Mouse (Mus musculus) heart, adult 9 months (tissue): ENCODE measurements at regions not wholly inside any gene's neighbourhood (a gene's known extent, or its start where the extent isn't known, plus 50 kb on each side); places are given as distances from the start of the nearest gene placed in this dataset.

Experiments
- DNase-seq, 2 experiments: peaks; one replicate each; pipeline ENCODE4 v3.0.0; 2022; ENCODE audit warnings: low spot score in 2 of 2

GRCm38 (mm10) chr10:66909905-66910681 lies 185.8 kb upstream of the Jmjd1c start:
- DNase-seq: peak in 1 of 2 experiments; percentile 42

DNA sequence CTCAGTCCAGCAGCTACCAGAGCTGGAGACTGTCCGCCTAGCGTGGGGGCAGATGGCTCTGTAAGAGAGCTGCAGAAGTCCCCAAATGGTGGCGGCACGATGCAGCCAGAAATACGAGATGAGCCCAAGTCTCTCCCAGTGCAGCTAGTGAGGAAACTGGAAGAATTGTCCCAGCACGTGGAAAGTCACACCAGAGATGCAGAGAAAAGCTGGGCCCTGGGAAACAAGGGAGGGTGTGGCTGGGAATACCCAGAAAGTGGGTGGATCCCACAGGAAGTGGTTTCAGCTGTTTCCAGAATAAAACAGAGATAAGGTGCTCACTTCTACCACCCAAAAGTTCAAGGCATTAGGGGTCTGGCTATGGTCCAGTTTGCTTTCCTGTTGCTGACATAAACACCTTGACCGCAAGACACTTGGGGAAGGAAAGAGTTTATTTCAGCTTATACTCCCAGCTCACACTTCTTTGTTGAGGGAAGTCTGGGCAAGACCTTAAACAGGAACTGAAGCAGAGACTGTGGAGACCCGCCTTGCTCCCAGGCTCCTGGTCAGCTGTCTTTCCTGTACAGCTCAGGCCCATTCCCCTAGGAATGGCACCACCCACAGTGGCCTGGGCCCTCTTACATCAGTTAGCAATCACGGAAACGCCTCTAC lies 184.5 kb upstream of the Jmjd1c start:
- DNase-seq: peak; percentile 83 to 89

DNA sequence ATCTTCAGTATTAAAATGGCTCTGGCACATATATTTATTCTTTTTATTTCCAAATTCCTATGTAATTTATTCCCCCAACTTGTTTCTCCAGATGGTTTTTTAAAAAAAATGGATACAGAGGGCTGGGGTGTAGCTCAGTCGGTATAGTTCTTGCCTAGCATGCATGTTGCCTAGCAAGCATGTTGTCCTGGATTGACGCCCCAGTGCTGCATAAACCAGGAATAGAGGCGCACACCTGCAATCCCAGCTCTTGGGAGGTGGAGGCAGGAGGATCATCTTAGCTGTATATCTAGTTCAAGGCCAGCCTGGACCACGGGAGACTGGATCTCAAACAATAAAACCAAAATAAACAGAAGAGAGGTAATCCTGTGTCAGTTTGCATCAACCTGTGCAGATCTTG lies 183.5 kb upstream of the Jmjd1c start:
- DNase-seq: no peak

DNA sequence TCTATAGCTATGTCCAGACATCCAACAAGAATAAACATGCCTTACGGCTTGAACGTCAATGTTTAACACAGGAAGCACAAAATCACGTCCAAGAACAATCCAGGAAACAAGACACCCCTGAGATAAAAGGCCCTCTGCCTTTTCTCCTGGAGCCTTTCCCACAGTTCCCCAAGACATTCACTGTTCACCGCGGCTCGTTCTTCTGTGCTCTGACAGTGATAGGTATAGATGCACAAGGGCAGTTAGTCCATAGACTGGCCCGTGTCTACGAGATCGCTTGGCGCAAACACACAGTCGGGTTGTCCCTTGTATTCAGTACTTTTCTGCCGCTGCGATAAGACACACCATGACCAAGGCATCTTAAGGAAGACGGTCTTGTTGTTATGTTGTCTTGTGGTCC lies 182.7 kb upstream of the Jmjd1c start:
- no peak for DNase-seq

GRCm38 (mm10) chr10:66913627-66914026 lies 182.3 kb upstream of the Jmjd1c start:
- no peak for DNase-seq

DNA sequence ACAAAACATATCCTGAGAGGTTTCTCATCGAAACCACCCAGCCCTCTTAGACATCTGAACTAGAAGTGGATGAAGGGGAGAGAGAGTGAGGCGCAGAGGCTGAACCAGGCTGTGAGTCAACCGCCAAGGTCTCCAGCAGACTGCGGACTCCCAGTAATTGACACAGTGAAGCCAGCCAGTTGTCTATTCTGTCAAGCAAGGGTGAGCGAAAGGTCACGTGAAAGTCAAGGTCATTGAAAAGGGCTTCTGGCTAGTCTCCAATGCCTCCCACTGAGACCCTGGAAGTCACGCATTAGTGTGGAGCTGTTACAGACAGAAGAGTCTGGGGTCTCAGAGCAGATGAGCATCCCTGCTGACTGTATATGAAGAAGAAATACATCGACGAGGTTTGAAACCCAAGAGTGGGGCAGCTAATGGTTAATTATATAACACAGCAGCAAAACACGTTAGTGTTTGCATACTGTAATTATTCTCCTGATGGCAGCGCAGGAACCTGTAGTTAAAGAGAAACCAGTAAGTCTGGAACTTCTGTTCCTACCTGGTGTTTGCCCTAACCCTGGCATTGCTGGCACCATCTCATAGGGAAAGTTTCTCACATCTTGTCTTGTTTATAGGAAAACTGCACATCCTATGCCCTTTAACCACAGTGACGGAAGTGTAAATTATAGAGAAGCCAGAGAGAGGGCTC lies 181.5 kb upstream of the Jmjd1c start:
- DNase-seq: no peak

GRCm38 (mm10) chr10:66915801-66916200 lies 180.1 kb upstream of the Jmjd1c start:
- DNase-seq: no peak

- no peak for DNase-seq
These were observed 178.2 kb upstream of the Jmjd1c start for GRCm38 (mm10) chr10:66917725-66918124.

DNA sequence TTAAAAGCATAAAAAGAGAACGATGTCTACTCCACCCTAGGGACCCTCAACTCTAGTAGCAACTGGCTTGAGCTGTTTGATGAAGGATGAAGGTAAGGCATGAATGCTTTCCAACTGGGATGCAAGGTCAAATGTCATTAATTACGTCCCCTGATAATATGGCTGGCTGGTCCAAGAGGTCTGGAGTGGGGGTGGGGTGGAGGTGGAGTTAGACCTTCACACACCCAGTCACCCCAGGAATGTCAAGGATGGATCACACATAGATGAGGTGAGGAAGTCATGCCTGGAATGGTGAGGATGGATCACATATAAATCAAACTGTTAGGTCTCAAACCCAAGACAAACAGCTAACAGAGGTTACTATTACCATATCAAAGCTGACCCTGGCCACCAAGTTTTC lies 177.2 kb upstream of the Jmjd1c start:
- DNase-seq: no peak

GRCm38 (mm10) chr10:66919953-66920760 lies 175.8 kb upstream of the Jmjd1c start:
- DNase-seq: peak; percentile 75 to 78

DNA sequence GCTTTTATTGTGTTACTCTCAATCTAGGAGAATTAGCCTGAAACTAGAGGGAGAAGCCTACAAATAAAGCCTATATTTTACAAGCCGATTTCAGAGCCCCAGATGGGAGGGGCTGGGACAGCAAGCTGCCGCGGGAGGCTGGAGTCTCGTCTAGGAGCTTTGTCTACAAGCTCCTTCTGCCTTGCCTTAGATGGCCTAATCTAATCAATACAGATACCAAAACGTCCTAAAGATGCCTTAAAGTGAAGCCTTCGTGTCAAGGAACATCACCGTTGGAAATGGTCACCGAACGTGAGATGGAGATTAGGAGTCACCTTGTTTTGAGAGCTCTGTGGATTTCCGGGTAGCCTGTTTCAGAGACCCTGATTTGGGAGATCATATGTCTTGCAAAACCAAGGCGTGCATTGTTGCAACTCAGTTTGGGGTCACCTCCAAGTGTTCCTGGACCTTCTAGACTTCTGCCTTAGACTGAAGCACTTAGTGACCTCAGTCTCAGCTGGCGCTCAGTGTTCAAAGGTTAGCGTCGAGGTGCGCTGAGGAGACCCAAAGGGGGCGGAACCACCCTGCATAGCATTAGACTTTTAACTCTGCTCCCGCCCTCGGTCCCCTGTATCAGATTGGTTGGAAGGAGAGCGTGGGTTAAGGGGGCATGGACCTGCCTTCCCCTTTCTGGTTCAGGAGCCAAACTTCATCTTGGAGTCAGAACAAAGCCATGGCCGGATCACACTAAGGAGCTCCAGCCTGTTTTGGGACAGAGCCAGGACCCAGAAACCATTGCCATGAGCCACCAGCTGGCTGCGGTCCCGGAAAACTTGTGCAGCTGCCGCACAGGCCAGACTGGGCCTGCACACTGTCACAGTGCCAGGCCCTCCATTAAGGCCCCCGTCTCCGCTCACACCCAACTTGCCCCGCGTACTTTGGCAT lies 174.9 kb upstream of the Jmjd1c start:
- DNase-seq: peak; percentile 93 to 96

DNA sequence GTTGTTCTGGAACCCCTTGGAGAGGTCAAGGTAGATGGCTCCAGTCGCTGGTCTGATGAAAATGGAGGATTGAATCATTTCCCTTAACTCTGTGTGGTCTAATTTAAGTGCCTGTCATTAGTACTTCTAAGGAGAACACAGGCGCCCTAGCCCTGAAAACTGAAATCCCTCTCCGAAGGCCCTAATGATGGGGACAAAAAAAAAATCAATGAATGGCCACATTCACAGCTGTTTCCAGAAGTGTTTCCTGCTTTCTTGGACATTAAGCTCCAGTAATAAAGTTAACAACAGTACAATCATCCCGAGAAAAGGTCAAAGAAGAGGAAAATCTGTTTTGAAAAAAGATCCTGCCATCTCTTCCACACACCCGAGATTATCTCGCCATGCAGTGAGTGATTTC lies 174.1 kb upstream of the Jmjd1c start:
- DNase-seq: no peak

DNA sequence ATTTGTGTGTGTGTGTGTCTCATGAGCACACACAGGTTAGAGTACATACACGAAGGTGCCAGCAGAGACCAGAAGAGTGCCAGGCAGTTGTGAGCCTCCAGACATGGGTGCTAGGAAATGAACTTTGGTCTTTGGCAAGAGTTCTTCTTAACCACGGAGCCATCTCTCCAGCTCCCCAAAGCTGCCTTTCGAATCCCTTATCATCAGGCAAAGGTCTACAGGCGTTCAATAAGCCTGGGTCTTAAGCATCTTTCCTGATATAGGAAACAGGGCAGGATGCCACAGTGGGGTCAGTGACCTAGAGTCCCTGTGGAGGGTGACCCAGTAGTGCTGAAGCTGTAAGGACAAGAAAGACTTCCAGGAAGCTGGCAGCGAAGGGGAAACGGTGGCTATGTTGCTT lies 173.6 kb upstream of the Jmjd1c start:
- DNase-seq: no peak

GRCm38 (mm10) chr10:66923947-66924346 lies 172.0 kb upstream of the Jmjd1c start:
- DNase-seq: no peak

DNA sequence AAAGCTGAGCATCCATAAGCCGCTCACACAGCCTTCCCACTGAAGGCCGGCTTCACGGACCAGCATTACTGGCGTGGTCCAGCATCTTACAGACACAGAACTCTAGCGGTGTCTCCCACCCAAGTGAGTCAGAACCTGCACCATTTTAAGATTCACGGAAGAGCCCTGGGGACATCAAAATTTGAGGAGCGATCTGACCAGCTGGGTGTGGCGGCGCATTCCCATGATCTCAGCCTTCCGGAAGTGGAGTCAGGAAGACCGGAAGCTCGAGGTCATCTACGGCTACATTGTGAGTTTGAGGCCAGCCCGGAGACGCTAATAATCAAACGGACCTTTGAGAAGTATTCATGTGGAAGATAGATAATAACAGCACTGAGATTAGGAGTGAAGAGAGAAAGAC lies 171.5 kb upstream of the Jmjd1c start:
- no peak for DNase-seq

DNA sequence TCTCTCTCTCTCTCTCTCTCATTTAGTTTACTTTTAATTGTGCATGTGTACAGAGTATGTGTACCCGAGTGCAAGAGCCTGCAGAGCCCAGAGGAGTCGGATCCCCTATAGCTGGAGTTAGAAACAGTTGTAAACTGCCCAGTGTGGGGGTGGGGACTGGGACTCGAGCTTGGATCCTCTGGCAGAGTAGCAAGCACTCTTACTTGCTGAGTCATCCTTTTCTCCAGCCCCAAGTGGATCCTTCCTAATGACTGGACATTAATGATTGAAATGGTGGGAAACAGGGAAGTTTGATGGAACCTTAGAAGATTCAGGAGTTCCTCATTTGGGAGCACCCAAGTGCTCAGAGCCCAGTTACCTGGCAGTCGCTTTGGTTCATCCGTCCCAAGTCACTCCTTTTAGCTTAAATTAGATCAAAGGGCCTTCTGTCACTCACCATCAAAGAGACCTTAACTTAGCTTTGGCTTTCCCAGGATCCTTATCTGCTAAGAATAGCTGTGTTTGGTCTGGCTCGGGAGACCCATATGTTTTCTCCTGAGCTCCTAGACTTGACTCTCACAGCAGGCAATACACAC lies 170.3 kb upstream of the Jmjd1c start:
- DNase-seq: no peak

DNA sequence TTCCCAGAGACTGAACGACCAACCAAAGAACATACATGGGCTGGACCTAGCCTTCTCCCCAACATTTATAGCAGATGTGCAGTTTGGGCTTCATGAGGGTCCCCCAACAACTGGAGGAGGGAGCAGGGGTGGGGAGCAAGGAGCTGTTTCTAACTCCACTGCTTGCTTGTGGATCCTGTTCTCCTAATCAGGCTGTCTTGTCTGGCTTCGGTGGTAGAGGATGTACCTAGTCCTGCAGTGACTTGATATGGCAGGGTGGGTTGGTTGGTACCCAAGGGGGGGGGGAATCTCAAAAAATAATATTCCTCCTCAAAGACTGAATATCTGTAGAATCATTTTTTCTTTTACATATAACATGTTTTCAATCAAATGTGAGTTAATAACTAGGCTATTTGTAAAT lies 168.3 kb upstream of the Jmjd1c start:
- DNase-seq: no peak

- peak; percentile 77 to 79 for DNase-seq
These were observed 167.5 kb upstream of the Jmjd1c start for GRCm38 (mm10) chr10:66928211-66928990.

DNA sequence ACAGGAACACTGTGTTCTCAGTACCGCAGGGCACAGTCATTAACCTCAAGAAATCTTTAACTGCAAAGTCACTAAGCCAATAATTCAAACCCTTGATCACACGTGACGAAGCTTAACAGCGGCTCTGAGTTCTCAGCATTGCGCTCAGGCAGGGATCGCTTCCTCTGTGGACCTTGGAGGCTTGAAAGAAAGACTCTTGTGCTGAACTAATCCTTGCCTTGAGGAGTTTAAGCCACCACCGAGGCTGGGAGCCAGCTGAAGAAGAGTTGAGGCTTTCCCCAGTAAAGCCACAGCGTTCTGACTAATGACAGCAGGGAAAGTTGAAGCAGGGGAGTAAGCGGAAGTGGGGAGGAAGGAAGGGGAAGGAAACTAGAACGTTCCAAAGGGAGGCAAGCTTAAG lies 165.4 kb upstream of the Jmjd1c start:
- DNase-seq: peak in 1 of 2 experiments; percentile 59

DNA sequence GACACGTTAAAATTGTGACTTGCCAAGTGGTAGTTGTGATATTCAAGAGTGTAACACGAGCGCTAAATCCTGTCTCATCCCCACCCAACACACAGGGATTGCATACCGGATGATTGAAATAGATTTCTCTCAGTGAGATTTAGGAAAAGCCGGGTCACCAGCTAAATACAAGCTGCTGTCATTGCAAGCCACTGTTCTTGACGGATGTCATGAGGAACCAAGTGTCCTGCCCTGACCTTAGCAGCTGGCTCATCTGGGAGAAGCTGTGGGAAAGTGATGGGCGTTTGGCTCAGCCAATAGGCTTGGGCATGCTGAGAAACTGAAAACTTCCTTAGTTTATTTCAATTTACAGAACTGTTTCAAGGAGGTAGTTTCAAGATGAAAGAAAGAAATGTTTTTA lies 164.4 kb upstream of the Jmjd1c start:
- peak; percentile 83 to 91 for DNase-seq
